Mouse (Mus musculus): Measurements from ENCODE around the gene Plekhg3. TPM values are rescaled to one million over a fixed set of nuclear protein-coding genes. Genes with fewer than 3 reads are reported as not detected.
A peak's percentile ranks its signal among the peaks of the same experiment; 100 is the strongest.

Plekhg3 gene
- total RNA-seq (2022): 10 to 100 TPM; 16.2 to 20.2 (median 19.1) TPM

DNA sequence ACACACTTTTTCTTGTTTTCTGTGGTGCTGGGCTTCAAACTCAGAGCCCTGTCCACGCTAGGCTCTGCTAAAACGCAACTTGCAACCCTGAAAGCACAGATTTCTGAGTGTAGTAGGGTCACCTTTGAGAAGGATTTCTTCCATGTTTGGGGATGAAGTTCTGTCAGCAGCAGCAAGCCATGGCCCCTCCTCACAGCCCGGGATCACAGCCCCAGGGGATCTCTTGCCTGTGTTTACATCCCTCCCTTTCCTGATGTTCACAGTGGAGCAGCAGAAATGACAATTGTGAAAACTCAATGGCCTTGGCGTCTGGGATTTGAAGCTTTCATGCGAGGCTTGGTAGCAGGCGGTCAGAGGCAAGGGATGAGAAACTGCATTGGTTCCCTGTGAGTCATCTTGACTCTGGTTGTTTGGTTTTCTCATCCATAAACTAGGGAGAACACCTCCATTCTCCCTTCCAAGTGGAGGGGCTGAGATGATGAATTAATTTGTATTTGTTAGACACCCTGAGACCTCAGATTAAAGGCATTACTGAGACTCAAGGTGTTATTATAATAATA lies at the start of gene Plekhg3:
Plekhg3 (plus strand) TSS at position 312 of the 560 bp plus-strand sequence.
- DNase-seq (ENCODE audit: low spot score in 2 of 2): no peak

DNA sequence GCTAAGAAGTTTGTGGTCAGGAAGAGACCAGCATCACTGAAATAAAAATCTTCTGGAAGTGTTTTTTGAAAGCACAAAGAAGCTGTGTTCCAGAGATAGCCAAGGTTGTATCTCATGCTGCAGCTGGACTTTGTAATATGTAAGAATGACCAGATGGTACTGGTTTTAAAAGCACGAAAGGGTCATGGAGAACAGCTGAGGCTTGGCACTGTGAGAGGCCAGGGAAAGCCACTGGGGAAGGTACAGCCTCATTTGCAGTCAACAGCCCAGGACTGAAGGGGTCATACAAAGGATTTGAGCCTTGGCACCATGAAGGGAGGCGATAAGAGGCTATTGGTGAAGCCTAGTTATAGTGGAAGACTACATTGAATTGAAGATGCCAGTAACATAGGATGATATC lies 48.2 kb upstream of the Plekhg3 start:
- DNase-seq (ENCODE audit: low spot score in 2 of 2): no peak

DNA sequence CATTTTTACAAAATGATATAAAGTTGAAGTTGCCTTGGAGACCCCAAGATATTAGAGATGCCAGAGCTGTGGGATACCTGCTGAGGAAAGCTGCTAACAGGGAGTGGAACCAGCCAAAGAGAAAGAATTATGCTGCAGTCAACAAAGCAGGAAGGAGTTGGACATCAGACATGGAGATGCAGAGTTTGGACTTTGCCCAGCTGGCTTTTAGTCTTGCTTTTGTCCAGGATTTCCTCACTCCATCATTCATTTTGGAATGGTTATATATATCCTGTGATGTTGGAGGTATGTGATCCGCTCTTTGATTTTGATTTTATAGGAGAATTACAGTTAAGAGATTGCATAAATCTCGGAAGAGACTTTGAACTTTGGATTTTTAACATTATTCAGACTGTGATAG lies 47.7 kb upstream of the Plekhg3 start:
- DNase-seq (ENCODE audit: low spot score in 2 of 2): no peak

DNA sequence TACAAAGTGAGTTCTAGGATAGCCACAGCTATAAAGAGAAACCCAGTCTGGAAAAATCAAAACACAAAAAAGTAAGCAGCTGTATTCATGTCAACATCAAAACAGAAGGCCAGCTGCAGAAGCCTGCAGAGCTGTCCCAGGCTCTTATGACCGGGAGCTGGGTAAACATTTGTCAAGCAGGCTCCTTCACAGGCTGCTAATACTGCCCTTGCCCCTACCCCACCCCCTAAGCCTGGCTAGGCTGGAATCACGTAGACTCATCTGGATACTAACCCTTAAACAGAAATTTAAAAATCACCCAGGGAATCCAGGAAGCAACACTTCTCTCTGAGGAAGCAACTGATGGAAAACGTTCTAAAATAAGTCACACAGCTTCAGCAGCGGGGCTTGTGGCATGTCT lies 45.8 kb upstream of the Plekhg3 start:
- DNase-seq (ENCODE audit: low spot score in 2 of 2): no peak

DNA sequence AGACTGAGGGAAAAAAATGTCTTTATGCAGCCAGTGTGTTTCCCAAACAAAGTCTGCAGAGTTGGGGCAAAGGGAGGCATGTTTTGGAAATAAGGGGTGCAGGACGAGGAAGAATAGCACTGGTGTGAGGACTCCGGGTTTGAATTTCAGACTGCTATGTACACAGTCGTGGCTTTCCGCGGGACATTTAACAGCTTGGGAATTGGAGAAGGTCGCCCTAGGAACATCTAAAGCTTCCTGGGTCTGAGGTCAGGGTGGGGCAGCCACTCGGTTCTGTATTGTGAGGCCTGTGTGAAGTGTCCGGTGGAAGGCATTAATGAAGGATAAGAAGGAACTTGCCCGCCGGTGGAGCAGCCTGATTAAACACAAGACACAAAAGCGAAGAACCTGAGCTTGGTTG lies 45.3 kb upstream of the Plekhg3 start:
- DNase-seq (ENCODE audit: low spot score in 2 of 2): no peak

DNA sequence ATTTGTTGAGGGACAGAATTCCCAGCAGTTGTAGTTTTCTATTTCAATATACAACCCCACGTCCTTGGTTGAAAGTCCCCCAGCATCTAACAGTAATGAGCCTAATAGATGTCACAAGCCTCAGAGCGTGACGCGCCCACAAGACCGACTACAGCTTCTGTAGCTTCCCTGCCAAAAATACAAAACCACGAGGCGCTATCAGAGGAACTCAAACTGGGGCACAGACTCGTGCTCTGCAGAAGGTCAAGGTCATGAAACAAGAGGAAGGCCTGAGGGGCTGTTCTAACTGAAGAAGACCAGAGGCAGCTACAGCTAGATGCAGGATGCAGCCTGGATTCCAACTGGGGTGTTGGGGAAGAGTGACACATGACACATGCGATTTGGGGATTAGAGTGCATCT lies 43.7 kb upstream of the Plekhg3 start:
- no peak for DNase-seq (ENCODE audit: low spot score in 2 of 2)

DNA sequence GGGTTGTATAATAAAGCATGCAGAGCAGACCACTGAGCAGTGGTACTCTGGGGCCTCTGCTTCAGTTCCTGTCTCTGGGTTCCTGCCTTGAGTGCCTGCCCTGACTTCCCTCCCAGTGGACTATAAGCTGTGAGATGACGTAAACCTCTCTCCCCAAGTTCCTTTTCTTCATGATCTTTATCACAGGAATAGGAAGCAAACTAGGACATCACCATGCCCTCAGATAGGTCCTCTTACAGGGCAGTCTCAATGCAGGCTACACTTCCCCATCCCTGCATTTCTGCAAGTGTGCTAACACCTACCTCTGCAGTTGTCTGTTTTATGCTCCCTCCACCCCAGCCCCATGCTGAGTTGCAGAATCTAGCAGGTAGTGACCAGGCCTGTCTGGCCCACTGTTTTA lies 39.9 kb upstream of the Plekhg3 start:
- DNase-seq (ENCODE audit: low spot score in 2 of 2): no peak

DNA sequence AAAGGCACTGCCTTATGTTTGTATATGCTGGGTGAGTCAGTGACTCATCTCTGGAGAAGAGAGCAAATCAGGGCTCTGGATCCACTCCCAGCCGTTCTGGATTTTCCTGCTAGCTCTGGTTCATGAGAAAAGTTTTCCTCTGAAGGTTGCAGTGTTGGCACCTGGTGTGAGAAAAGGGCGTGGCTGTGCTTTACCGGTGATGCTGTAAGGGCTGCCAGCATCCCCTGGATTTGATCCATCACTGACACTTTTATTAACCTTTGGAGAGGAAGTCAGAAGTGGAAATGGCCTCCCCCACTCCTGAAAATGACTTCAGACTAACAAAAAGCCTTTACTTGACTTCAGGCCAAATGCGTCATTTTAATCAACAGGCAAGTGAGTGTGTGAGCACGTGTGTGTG lies 37.2 kb upstream of the Plekhg3 start:
- peak in 1 of 2 experiments; percentile 33 for DNase-seq (ENCODE audit: low spot score in 2 of 2)

DNA sequence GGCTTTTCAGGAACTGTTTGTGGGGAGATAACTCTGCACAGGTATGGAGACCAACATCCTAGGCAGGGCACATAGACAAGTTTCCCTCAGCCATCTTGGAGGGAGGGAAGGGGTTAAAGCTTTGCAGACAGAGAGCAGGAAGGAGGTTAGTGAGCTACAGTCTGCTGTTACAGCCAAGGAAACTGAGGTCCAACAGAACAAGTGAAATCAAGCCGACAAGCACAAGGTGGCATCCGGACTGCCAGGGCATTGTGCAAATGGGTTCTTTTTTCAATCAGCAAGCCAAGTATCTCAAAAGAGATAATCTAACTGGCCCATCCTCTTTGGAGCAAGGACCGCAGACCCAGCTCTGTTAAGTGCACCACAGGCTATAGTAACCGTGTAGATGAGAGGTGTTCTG lies 35.3 kb upstream of the Plekhg3 start:
- no peak for DNase-seq (ENCODE audit: low spot score in 2 of 2)

DNA sequence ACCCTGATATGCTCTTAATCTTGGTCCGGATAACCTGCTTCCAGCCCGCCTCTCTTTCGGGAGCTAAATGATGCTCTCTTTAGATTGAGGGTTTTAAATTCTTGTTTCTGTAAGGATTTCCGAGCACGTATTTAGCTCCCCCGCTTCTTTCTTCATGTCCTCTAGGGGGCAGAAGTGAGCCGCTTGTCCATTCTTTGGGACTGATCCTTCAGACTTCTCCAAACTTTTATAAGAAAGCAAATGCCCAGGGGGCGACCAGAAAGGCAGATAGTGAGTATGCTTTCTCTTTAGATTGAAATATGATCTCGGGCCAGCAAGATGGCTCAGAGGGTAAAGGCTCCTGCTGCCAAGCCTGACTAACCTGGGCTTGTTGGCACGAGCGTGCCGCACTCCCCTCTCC lies 34.4 kb upstream of the Plekhg3 start:
- DNase-seq (ENCODE audit: low spot score in 2 of 2): no peak

DNA sequence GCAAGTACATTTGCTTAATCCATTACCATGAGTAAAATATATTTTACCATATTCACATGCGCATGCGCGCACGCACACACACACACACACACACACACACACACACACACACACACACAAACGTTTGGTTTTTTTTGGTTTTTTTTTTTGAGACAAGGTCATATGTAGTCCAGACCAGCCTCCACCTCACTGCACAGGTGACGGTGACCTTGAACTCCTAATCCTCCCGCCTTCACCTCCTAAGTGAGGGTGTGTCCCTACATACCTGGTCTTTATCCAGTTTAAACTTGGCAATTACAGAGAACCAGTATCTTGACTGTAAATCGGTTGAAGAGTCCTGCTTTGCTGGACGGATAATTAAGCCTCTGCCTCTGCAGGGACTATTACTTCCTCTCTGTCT lies 31.4 kb upstream of the Plekhg3 start:
- DNase-seq (ENCODE audit: low spot score in 2 of 2): no peak

DNA sequence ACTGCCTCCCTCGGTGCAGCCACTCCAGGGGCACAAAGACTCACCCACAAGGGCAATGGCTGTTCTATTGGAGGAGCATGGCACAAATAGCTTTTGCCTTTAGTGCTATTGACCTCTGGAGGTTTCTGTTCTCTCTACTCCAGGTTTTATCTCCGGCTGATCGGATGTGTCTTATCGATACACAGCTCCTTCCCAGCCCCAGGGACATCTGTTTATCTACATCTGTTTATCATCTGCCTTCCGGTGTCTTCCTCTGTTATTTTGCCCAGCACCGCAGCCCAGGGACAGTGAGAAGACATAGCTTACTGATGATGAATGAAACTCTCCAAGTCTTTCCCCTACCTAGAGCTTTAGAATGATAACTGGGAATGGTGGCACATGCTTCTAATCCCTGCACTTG lies 30.6 kb upstream of the Plekhg3 start:
- DNase-seq (ENCODE audit: low spot score in 2 of 2): no peak

DNA sequence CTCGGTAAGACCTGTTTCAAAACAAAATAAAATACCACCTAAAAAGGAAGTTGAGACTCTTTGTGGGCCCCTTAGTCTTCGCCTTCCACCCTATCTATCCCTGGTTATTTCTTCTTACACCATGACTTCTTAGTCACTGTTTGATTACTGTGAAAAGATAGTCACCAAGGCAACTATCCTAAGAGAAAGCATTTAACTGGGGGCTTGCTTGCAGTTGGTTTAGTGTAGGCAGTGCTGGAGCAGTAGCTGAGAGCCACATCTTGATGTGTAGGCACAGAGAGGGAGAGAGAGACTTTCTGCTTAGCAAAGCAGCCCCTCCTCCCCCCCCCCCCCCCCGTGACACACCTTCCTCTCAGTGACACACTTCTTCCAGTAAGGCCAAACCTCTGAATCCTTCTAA lies 29.8 kb upstream of the Plekhg3 start:
- no peak for DNase-seq (ENCODE audit: low spot score in 2 of 2)

DNA sequence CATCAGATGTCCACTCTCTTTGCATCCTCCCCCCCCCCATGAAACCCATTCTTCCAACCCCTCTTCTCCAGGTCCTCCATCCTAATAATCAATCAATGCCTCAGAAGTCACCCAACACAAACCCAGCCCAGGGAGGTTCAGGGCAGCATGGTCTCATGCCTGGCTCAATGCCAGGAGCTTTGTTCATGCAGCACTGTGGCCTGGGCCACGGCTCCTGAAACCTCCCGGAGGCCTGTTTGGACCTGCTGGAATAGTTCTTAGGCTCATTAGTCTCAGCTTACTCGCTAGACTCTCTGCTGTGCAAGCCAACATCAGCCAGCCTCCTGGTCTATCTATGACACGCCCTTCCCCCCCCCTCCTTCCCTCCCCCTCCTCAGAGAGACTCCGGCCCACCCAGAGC lies 27.7 kb upstream of the Plekhg3 start:
- no peak for DNase-seq (ENCODE audit: low spot score in 2 of 2)

DNA sequence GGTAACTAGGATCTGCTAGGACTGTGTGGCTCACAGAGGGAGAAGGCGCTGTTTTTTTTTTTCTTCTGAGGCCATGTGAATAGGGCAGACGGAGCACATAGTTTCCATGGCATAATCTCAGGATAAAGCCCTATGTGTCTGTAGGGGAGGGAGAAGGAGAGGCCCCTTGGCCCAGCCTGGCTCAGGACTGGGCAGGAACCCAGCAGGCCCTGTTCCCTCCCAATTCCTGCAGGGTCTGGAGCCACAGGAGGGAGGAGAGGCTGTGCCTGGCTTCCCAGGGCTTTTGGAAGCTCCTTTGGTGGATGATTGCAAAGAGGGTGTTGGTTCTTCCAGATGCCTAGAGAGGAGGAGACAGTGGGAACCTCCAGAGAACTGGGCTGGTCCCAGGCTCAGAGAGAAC lies 24.2 kb upstream of the Plekhg3 start:
- no peak for DNase-seq (ENCODE audit: low spot score in 2 of 2)

DNA sequence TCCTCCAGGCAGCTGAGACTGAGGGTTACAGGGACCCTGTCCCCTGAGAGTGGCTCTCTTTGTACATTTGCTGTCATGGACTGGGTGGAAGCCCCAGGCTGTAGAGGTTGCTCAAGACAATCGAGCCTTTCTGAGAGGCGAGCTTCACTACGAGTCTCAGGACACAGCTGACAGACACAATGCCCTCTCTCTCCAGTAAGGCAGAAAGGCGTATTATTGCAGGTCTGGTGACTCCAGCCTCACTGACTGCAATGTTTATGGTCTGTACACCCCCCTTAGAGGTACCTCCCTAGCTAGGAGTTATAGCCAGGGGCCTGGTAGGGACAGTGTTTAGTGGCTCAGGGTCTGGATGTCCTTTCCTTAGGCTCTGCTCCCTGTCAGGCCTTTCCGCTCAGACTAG lies 22.9 kb upstream of the Plekhg3 start:
- DNase-seq (ENCODE audit: low spot score in 2 of 2): peak in 1 of 2 experiments; percentile 31

DNA sequence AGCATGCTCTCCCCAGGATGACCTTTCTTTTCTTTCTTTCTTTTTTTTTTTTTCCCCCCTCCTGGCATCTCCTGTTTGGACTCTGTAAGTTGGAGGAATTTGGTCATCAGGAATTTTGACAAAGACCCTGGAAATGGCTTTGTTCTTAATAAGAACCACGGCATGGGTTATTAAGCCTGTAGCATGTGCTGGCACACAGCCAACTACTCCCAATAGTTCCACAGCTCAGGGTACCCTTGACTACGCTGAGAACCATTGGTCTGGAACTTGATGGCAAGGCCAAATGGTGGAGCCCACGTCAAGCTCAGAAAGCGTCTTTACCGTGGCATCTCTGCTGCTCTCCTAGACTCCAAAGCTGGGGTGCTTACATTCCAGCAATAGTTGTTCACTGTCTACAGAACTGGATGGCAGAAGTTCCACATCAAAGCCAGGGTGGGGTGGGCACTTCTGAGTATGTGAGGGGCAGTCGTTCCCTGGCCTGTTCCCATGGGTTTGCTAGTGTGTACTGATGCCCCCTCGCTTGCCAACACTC lies 21.7 kb upstream of the Plekhg3 start:
- no peak for DNase-seq (ENCODE audit: low spot score in 2 of 2)

DNA sequence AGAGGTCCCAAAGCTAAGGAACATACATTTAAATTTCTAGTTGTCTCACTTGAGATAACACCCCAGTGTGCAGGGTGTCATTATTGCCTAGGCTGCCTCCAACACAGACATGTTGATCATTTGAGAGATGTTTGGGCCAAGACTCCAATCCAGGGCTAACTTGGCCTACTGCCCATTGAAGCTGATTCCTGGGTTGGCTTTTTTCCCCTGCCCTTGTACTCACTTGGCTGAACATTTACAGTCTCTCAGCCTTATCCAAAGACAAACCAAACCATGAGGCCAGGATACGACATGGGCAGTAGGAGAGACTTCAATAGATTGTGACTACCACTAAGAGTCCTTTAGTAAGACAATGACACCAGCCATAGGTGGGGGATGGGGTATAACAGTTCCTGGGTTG lies 18.0 kb upstream of the Plekhg3 start:
- no peak for DNase-seq (ENCODE audit: low spot score in 2 of 2)

DNA sequence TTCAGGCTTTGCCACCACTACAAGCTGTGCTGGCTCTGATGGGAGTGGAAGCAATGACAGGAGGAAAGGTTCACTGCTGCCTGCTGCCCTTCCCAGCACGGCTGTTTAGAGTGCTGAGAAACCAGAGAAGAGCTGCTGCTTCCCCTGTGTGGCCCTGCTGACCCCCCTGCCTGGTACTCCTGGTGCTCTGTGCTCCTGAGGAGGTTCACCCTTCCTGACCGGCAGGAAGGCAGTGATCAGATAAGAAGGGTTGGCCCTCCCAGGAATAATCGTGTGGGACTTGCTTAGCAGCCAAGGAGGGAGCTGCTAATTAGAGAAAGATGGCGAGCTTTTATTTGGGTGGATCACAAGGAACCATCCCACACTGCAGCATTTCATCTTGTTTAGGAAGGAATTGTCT lies 15.8 kb upstream of the Plekhg3 start:
- no peak for DNase-seq (ENCODE audit: low spot score in 2 of 2)

DNA sequence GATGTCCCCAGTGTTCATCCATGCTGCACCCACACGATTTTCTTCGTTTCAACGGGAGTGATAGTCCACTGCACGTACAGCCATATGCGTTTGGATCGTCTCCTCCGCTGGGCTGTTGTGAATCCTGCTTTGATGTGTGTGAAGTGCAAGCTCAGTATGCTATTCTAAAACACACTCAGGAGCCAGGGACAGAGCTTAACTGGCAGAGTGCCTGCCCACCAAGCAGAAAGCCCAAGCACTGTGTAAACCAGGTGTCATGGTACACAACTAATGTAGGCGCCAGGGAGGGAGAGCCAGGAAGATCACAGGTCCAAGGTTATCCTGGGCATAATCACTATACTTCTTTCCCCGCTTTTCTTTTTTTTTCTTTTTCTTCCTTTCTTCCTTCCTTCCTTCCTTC lies 12.7 kb upstream of the Plekhg3 start:
- DNase-seq (ENCODE audit: low spot score in 2 of 2): no peak

DNA sequence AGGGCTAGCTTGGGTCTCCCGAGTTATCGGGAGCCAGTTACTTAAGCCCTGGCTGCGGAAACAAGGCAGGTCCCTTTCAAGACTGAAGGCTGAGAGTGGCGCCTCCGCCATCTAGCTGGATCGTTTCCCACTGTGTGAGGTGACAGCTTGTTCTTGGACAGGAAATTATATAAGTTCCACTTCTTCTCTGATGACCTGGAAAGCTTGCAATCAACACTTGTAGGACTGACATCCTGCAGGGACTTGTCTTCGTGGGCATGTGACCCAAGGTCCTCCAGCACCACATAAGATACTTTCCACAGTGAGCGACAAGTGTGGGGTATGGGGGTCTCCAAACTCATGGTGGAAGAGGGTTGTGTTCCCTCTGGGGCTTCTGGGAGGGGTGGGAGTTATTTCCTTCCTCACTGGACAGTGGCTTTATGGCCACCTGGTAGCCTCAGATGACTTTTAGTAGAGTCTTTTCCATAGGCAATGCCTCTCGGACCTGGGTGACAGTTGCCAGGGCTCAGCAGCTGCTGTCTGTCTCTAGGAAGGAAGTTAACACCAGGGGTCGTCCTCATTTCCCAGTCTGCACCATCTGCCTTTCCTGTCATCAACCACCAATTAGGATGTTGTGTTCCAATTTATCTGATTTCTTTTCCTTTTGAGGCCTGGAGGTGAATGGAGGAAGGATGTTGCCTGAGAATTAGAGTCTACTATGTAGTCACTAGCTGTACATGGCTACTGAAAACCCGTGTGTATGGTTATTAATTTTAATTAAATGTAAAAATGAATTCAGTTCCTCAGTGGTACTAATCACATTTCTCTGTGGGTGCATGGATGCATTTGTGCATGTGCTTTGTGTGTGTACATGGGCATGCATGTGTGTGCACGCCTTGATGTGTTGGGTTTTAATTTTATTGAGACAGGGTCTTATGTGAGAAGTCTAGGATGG lies 11.5 kb upstream of the Plekhg3 start:
- DNase-seq (ENCODE audit: low spot score in 2 of 2): no peak

DNA sequence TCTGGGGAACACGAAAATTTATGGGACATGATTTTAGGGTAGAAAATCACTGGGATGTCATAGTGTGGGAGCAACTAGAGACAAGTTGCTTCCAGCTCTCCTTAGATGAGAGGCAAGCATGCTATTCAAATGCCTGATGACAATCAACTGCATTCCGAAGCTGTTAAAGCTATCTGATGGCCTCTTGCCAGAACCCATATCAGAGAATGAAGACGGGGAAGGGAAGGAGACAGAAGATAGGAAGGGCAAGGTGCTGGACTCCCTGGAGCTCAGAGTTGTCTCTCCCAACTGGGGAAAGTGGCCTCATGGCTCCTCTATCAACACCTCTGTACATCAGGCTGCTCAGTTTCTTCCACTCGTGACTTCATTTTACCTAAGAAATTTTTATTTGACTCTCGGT lies 7.0 kb upstream of the Plekhg3 start:
- no peak for DNase-seq (ENCODE audit: low spot score in 2 of 2)

DNA sequence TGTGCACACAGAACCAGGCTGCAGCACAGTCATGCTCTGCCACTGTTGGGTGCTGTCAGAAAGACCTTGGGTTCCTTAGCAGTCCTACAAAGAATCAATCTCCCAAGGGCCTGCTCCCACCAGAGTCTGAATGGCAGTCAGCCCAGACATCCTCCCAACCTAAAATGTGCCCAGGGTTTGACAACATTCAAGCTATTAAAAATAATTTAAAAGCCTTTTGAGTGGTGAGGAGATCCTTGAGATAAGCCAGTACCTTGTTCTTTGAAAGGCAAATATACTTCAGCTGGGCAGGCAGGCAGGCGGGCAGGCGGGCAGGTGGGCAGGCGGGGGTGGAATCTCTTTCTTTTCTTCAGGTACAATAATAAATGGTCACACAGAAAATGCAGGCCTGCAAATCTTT lies 5.8 kb upstream of the Plekhg3 start:
- DNase-seq (ENCODE audit: low spot score in 2 of 2): no peak
